Mouse (Mus musculus) megakaryocyte, embryonic 14.5 days (primary cell): Measurements from ENCODE around the gene Nr1i3.

Experiments
- FLI1 ChIP-seq: IDR thresholded peaks from 2 replicates; pipeline ENCODE4 v1.6.1; 2012; ENCODE audit warnings: low read length, inconsistent platforms, mixed read lengths
- GATA1 ChIP-seq: IDR thresholded peaks from 3 replicates; pipeline ENCODE4 v1.6.1; 2012; ENCODE audit warnings: mixed read lengths, low read length, inconsistent platforms, borderline replicate concordance

GRCm38 (mm10) chr1:171222238-171223155, 8.7 kb downstream of the Nr1i3 start, which contains the start of gene Tomm40l:
- TF ChIP-seq GATA1 (no peak), FLI1 (no peak)
